Mouse (Mus musculus) layer of hippocampus, adult 6 months (tissue): ENCODE data around the gene Angptl1. TPM values are rescaled to one million over a fixed set of nuclear protein-coding genes. Genes with fewer than 3 reads are reported as not detected.

ENCODE experiments used
- long read RNA-seq, 2 experiments: library from polyadenylated mRNA; unstranded; transcript quantifications; one replicate each; pipeline ENCODE4 v2.0.0; 2019 to 2020
- polyA plus RNA-seq: library from polyadenylated mRNA; unstranded; fragments of <200 nt; fragmentation: Nextera tagmentation; gene quantifications from 2 replicates; pipeline ENCODE4 v1.2.3, GENCODE M21; 2021

Angptl1 gene
- polyA plus RNA-seq = 1.0 and 1.4 TPM in 2 replicates
- long read RNA-seq, experiment 1, partial matches to known transcripts = 0 of 2 reads
- long read RNA-seq, experiment 1, other reads (novel, unspliced or antisense) = 0 of 2 reads
- long read RNA-seq, experiment 2, transcript Angptl1-201 (5 exons, 2,651 nt) = major isoform, 5 of 7 reads
- long read RNA-seq, experiment 2, partial matches to known transcripts = 0 of 7 reads
- long read RNA-seq, experiment 2, other reads (novel, unspliced or antisense) = 0 of 7 reads

GRCm38 (mm10) chr1:156838177-156838576 lies at the start of gene Angptl1:
TSS of gene Angptl1 (plus strand) at chr1:156838562.

Other genes starting within 250 kb of the Angptl1 start
- 7.4 and 11.0 TPM in 2 replicates for gene Tor3a, start 164.2 kb upstream of the Angptl1 start, polyA plus RNA-seq
- gene Fam20b, start 119.5 kb upstream of the Angptl1 start, polyA plus RNA-seq = 14.7 and 16.3 TPM in 2 replicates
- 27.5 and 47.1 TPM in 2 replicates for gene Ralgps2, start 101.1 kb downstream of the Angptl1 start, polyA plus RNA-seq